Mouse (Mus musculus): ENCODE results near the gene Trpc7.

Trpc7 gene

DNA sequence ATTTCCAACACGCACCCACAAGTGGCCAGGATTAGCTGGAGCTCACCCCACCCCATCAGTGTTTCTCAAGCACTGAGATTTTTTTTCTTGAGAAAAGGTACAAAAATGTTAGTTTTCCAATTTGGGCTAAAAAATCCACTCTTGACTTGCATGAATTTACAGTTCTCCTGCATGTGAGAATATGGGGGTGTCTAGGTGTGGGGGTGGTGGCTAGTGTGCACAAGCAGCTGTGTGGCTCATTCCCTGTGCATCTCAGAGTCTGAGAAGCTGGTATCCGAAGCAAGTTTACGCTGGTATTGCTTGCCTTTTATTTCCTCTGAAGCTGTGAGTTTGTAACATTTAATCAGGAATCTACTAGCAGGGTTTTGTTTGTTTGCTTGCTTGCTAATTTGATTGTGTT lies 105.1 kb downstream of the Trpc7 start:
- DNase-seq (ENCODE audit: low read depth, low spot score), result no peak

DNA sequence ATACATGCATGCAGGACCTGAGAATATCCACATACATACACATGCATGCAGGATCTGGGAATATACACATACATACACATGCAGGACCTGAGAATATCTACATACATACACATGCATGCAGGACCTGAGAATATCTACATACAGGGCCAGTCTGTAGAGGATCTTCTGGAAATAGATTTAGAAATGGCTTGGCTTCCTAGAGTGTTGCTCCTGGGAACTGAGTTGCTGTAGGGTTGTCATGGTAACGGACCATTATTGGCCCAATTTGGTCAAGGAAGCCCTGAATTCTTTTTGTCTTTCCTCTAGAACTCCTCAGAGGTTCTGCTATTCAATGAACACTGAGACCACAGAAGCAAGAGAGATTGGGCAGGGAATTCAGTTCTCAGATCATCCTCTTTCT lies 113.2 kb downstream of the Trpc7 start:
- no peak for DNase-seq (ENCODE audit: low read depth, low spot score)

- DNase-seq (ENCODE audit: low read depth, low spot score), result no peak
Measured at GRCm38 (mm10) chr13:56781697-56782096, 114.1 kb downstream of the Trpc7 start.

GRCm38 (mm10) chr13:56780746-56781469 lies 114.9 kb downstream of the Trpc7 start:
- no peak for DNase-seq (ENCODE audit: low read depth, low spot score)

DNA sequence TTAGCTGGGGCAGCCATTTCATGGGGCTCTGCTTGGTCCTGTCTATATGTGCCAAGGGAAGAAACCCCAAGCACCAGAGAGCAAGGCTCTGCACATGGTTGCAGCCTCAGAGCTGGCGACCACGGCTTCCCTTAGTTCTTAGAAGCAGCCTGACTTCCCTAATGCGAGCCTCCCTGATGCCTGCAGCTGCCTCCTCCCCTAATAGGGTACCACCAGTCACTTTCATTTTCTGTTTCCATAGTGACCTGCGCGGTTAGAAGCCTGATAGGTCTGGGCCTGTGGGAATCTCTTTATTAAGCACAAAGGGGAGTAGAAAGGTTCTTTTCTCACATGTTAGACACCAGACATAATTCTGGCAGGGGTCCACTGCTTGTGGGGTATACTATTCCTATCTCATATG lies 121.5 kb downstream of the Trpc7 start:
- DNase-seq (ENCODE audit: low read depth, low spot score), result no peak

- DNase-seq (ENCODE audit: low read depth, low spot score), result no peak
Measured at GRCm38 (mm10) chr13:56773262-56773870, 122.4 kb downstream of the Trpc7 start.

DNA sequence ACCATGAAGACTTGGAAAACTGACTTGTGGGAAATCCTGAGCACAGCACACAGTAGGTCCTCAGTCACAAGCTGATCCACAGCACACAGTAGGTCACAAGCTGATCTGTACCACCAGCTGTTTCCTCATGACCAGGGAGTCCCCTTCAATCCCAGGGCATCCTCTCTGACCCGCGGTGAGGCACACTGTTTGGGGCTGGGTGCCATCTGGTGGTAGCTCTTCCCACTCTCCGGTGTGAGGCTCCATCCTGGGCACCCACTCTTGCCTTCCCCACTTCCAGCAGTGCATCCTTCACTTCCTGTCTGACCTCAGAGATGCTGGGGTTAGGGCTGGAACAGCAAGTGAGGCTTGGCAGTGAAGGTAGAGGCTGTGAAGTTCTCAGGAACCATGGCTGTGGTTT lies 123.2 kb downstream of the Trpc7 start:
- DNase-seq (ENCODE audit: low read depth, low spot score), result no peak

DNA sequence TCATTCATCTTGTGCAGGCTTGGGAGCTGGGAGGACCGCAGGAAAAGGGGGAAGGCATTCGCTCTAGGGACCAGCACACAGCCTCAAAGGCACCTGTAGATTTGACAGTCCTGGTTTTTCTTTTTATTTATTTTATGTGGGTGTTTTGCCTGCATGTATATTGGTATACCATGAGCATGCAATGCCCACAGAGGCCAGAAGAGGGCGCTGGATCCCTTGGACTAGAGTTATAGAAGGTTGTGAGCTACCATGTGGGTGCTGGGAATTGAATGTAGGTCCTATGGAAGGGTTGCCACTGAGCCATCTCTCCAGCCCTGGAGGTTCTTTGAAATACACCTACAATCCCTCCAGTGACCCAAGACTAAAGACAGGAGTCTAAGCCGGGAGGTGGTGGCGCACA lies 125.0 kb downstream of the Trpc7 start:
- DNase-seq (ENCODE audit: low read depth, low spot score), result no peak

DNA sequence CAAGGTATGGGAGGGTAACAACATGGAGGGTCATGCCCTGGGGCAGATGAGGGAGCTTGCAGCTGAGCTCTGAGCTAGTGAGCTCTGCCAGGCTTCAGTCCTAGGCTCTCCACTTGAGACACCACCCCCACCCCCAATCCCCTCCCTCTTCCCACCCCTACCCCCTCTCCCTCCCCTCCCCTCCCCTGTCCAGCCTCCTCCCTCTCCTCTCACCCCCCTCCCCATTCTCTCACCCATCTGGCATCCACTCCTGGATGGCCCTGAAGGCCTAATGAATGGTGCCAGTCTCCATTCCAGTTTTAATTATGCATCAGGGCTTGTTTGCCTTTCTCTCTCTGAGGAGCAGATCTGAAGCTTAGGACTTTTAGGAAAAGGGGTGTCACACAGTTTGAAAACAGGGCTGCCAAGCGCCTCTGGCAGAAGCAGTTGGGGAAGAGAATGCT lies 125.6 kb downstream of the Trpc7 start:
- no peak for DNase-seq (ENCODE audit: low read depth, low spot score)

DNA sequence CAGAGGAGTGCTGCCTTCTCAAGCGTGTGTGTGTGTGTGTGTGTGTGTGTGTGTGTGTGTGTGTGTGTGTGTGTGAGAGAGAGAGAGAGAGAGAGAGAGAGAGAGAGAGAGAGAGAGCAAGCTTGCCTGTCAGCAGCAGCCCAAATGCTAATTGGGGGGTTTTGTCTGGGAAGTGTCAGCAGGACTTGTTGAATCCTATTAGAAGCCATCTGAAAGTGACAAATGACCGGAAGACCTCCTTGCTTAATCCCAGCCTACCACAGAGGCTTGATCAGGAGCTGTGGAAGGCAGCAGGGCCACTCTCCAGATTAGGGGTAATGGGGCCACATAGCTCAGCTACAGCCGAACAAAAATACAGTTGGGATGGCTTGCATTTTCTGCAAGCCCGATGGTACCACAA lies 126.4 kb downstream of the Trpc7 start:
- DNase-seq (ENCODE audit: low read depth, low spot score), result no peak

- no peak for DNase-seq (ENCODE audit: low read depth, low spot score)
Measured at GRCm38 (mm10) chr13:56766211-56766610, 129.6 kb downstream of the Trpc7 start.

DNA sequence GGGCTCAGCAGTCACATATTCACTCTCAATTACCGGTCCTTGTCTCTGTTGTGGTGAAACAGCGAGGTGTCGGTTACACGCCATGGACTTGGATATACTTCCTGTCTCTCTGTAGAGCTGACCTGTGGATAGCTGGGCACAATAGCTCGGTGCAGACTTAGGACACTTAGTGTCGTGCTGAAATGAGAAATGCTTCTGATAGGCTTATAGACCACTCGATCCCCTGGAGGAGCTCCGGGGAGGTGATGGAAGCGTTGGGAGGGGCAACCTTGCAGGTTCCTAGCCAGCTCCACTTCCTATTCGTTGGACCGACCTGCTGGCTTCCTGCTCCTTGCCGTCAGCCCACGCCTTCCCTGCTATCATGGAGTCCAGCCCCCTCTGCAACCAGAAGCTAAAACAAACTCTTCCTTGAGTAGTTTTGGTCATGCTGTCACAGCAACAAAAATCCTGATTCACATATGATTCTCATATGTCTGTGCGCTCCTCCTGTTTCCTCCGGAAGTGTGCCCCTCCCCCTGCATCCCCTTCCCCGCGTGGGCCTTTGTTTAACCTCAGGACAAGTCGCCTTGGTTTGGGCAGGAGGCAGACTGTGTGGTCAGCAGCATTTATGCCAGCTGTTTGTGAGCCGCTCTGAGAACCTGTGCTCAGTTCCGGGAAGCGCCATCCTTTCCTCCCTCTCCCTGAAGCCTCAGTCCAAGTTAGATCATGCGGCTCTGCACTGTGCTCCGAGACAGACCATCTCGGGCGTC lies 130.3 kb downstream of the Trpc7 start:
- DNase-seq (ENCODE audit: low read depth, low spot score), result no peak

DNA sequence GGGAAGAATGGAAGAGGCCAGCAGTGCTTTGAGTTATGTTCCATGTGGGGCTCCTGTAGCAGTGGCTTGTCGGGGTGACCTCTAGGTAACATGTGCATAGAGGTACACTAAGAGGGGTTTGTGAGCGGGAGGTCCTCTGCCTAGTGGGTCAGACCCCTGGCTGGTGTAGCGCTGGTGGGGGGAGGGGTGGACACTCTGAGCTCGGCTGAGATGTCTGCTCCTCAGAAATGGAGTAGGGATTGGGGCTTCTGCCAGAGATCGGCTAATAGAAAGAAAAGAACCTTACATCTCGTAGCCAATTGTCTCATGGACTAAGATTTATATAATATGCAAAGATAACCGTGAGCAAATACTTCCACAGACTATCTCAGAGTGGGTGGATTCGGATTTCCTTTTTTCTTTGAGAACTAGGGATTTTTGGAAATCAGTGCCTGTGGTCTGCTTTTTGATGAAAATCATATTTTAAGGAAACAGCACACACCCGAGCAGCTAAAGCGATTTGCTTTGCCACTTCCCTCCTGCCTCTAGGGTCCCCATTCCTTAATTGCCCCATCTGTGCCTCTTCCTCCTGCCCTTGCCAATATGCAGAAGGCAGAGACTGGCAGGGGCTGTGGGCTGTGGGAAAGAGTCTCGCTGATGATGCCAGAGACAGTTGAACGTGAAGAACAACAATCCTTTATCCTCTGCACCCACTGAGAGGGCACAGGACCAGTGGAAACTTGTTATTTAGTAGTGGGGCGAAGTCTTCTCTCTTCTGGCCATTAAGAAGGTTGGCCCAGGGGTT lies 133.2 kb downstream of the Trpc7 start:
- DNase-seq (ENCODE audit: low read depth, low spot score), result no peak

DNA sequence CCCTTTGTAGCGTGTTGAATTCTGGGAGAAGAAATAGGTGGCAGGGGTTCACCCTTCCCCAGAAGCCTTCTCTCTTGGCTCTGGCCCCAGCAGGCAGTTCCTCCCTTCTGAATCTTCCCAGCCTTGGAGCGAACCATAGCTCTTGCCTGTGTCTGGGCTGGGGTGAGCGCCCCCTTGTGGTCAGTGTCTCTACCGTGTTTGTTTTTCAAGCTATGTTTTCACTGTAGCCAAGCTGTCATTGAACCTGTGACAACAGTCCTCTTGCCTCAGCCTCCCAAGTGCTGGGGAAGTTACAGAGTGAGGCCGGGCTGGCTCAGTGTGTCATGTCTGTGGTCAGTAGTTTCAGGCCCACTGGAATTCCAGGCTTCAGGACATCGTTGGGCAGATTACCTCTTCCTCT lies 137.3 kb downstream of the Trpc7 start:
- DNase-seq (ENCODE audit: low read depth, low spot score), result peak; percentile 57

DNA sequence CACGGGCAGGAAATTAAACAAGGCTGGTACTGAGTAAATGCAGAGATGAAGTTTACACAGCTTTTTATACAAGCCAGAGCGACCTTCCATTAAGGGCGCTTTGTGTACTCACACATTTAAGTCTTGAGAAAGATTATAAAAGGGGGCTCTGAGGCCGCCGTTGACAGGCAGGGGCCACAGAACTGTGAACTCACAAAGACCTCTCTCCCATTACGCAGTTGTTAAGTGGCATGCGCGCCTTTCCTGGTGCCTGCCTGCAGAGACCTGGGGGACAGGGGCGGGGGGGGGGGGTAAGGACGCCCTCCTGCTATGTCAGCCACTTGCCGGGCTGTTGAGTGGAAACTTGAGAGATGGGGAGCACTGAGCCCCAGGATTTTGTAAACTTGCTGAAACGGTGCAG lies 138.6 kb downstream of the Trpc7 start:
- DNase-seq (ENCODE audit: low read depth, low spot score), result no peak

DNA sequence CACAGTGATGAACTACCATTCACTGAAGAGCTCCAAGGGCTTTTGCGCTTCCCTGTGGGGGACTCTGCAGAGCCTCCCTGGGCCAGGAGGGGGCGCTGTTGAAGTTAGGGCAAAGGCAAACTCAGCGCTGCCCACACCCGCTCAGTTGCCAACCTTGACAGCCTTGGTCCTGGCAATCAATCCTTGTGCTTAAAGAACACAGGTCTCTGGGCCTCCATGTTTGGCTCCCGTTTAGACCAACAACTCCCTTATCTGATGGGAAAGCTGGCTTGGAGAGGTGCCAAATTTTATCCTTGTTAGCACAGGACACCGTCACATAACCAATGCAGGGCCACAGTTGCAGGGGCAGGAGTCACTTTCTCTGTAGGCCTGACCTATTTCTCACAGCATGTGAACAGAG lies 139.9 kb downstream of the Trpc7 start:
- no peak for DNase-seq (ENCODE audit: low read depth, low spot score)

DNA sequence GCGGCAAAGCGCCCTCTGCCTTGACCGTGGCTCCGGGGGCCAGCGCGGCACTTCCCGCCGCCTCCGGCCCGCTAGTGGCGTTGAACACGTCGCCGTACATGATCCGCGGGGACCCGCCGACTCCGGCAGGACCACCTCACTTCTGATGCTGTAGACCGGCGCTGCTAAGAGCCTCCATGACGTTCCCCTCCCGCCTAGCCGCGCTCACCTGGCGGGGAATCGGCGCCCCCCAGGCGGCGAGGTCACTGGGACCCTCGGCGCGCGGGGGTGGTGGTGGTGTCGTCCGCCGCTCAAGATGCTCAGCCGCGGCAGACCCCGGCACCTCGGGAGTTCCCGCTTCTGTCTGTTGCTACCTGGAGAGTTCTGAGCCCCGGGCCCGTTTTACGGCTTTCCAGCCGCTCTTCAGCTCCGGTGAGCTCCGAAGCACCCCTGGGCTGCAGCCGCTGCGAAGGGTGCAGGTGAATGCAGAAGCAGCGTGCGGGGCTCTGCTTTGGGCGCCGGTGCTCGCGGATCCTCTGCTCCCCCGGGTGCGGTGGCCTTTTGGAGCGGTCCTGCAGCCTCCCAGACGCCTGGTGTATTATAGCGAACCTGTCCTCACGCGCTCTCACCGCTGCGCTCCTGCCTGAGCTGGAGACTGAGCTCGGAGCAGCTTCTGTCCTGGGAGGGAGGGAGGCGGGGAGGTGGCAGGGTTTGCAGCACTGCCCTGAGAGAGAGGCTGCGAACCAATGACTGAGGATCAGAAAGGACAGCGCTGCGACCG lies 142.4 kb downstream of the Trpc7 start, which contains the start of gene Gm45623:
Gm45623 (minus strand) TSS at position 636 of the 760 bp plus-strand sequence.
- DNase-seq (ENCODE audit: low read depth, low spot score), result no peak

GRCm38 (mm10) chr13:56752474-56753191 lies 143.2 kb downstream of the Trpc7 start:
- no peak for DNase-seq (ENCODE audit: low read depth, low spot score)

DNA sequence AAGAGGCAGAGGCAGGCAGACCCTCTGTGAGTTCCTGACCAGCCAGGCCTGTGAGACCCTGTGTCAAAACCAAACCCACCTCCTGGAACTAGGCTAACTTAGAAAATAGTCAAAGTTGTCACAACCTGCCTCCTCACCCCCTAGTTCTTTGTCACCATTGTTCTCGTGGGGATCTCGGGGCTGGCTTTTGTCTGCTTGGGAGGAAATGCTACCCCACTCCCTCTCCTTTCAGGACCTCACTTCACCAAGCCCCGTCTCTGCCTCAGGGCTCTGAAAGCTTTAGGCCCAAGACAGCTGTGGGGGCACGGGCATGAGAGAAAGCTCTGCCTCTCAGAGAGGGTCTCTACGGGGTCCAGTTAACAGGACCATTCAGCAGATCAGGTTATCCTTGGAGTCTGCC lies 144.0 kb downstream of the Trpc7 start:
- DNase-seq (ENCODE audit: low read depth, low spot score), result no peak

- DNase-seq (ENCODE audit: low read depth, low spot score), result no peak
Measured at GRCm38 (mm10) chr13:56749377-56749776, 146.4 kb downstream of the Trpc7 start.

DNA sequence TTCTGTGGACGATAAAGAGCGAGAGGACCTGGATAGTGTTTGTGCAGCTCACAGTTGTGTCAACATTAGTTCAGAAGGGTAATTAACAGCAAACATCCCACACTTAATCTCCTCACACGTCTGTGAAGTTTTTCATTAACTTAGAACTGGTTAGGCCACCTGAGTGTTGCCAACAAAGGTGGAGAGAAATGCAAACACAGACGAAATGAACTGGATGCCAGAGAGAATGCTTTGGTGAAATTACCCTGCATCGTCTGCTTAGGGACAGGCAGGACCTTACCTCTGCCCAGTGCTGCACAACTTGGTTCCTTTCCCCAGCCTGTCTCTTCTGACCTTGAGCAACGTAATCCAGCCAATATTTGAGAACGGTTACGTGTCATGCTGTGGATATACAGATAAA lies 148.2 kb downstream of the Trpc7 start:
- no peak for DNase-seq (ENCODE audit: low read depth, low spot score)
